Mouse (Mus musculus) myocyte (in vitro differentiated cells): ENCODE measurements around the gene Hspa1l. TPM values are rescaled to one million over a fixed set of nuclear protein-coding genes. Genes with fewer than 3 reads are reported as not detected.
"Not testable (repeated sequence)": the region's sequence is repeated elsewhere in the genome, so short reads cannot be mapped to it uniquely, and the experiment has no call there.

Experiments used
- H3K27me3 ChIP-seq: one replicate; pipeline ENCODE4 v1.6.1; 2011; ENCODE audit not compliant: control insufficient read depth, insufficient read depth, insufficient read length
- H3K36me3 ChIP-seq: one replicate; pipeline ENCODE4 v1.6.1; 2011; ENCODE audit not compliant: control insufficient read depth, insufficient read depth
- H3K4me2 ChIP-seq: one replicate; pipeline ENCODE4 v1.6.1; 2011; ENCODE audit warnings: low read depth, control low read depth
- H3K4me3 ChIP-seq: one replicate; pipeline ENCODE4 v1.5.1; 2011; ENCODE audit warnings: mild to moderate bottlenecking, control low read depth, moderate library complexity
- H3K79me2 ChIP-seq: one replicate; pipeline ENCODE4 v1.6.1; 2011; ENCODE audit not compliant: control insufficient read depth, insufficient read depth
- H3ac ChIP-seq: one replicate; pipeline ENCODE4 v1.6.1; 2011; ENCODE audit not compliant: control insufficient read depth, insufficient read length
- CEBPB ChIP-seq: IDR thresholded peaks from 2 replicates; pipeline ENCODE4 v1.6.1; 2011; ENCODE audit warnings: mild to moderate bottlenecking, moderate library complexity; ENCODE audit not compliant: poor library complexity, insufficient read depth, severe bottlenecking
- E2F4 ChIP-seq: IDR thresholded peaks from one replicate; pipeline ENCODE4 v1.6.1; 2011; ENCODE audit warnings: mild to moderate bottlenecking, control low read depth, moderate library complexity; ENCODE audit not compliant: insufficient read depth
- MAX ChIP-seq: IDR thresholded peaks from one replicate; pipeline ENCODE4 v1.6.1; 2011; ENCODE audit warnings: low read depth, mild to moderate bottlenecking, control low read depth
- MYOD1 ChIP-seq, 3 experiments: IDR thresholded peaks; one replicate each; pipeline ENCODE4 v1.6.1; 2011; ENCODE audit warnings: control low read depth in 2 of 3, low read depth in 2 of 3, mild to moderate bottlenecking in 2 of 3, moderate library complexity in 1 of 3; ENCODE audit not compliant: insufficient read length in 2 of 3, control insufficient read depth in 1 of 3
- MYOG ChIP-seq, 3 experiments: IDR thresholded peaks; one replicate each; pipeline ENCODE4 v1.6.1; 2011; ENCODE audit warnings: control low read depth in 2 of 3, low read depth in 2 of 3, mild to moderate bottlenecking in 2 of 3; ENCODE audit not compliant: insufficient read length in 2 of 3, control insufficient read depth in 1 of 3, insufficient read depth in 1 of 3
- POLR2A ChIP-seq: IDR thresholded peaks from one replicate; pipeline ENCODE4 v1.6.1; 2011; ENCODE audit warnings: low read depth, mild to moderate bottlenecking, control low read depth, moderate library complexity; ENCODE audit not compliant: insufficient read length
- POLR2AphosphoS2 ChIP-seq: IDR thresholded peaks from one replicate; pipeline ENCODE4 v1.6.1; 2011; ENCODE audit warnings: low read depth, control low read depth; ENCODE audit not compliant: insufficient read length
- REST ChIP-seq: IDR thresholded peaks from one replicate; pipeline ENCODE4 v1.6.1; 2011; ENCODE audit warnings: mild to moderate bottlenecking, control low read depth, moderate library complexity; ENCODE audit not compliant: insufficient read depth, insufficient read length
- SRF ChIP-seq: IDR thresholded peaks from one replicate; pipeline ENCODE4 v1.6.1; 2011; ENCODE audit warnings: low read depth; ENCODE audit not compliant: control insufficient read depth, insufficient read length
- TCF12 ChIP-seq: IDR thresholded peaks from one replicate; pipeline ENCODE4 v1.6.1; 2011; ENCODE audit warnings: mild to moderate bottlenecking, control low read depth; ENCODE audit not compliant: poor library complexity, insufficient read depth, severe bottlenecking
- TCF3 ChIP-seq: IDR thresholded peaks from one replicate; pipeline ENCODE4 v1.6.1; 2011; ENCODE audit warnings: low read depth, control low read depth; ENCODE audit not compliant: insufficient read length
- USF1 ChIP-seq: IDR thresholded peaks from one replicate; pipeline ENCODE4 v1.6.1; 2011; ENCODE audit warnings: low read depth, mild to moderate bottlenecking, control low read depth, moderate library complexity
- polyA plus RNA-seq: library from polyadenylated mRNA; unstranded; fragments of >200 nt; fragmentation: generic; extraction: Trizol; gene quantifications from one replicate; pipeline ENCODE4 v1.2.1, GENCODE M21; 2012; ENCODE audit warnings: missing spikeins

The Hspa1l gene
- polyA plus RNA-seq, 1 experiment = 1.3 TPM

DNA sequence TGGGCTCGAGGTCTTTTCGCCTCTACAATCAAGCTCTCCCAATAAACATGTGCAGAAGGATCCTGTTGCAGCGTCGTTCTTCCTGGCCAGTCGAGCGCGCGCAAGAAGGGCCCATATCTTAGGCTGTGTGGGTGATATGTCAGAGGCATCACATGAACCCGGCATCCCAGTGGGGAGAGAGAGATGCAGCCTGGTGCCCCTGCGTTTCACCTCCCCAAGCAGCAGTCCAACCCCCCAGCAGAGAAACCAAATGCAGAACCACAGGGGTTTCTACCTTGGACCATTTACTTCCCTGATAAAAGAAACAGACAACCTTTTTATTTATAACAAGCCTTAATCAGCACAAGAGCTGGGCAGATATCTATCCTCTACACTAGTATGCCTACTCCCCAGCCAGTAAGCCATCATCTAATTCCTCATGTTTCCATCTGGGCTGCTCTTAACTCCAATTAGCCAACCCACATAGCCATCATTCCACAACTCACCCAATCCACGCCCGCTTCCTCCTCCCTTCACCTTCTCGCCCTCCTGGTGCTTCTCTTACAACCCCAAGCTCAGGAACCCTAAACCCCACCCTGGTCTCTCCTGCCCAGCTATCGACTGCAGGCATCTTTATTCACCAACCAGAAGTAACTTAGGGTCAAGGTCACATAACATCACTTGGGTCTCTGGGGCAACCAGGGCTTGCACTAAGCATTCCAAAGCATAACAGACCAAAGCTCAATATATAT, 24.1 kb downstream of the Hspa1l start:
- H3ac ChIP-seq = no peak overlapping the region
- H3K27me3 ChIP-seq = no peaks in the 10 kb centered on the region
- TF ChIP-seq E2F4 (no peak), POLR2A (no peak), MYOG (IDR thresholded peaks at IDR 0.05; ENCODE audit: control insufficient read depth in 1 of 3, insufficient read depth in 1 of 3, insufficient read length in 2 of 3, low read depth in 2 of 3) (no peak), TCF12 (no peak), MYOD1 (IDR thresholded peaks at IDR 0.05; ENCODE audit: control insufficient read depth in 1 of 3, insufficient read length in 2 of 3, low read depth in 2 of 3) (no peak), POLR2AphosphoS2 (no peak), USF1 (no peak), TCF3 (no peak), CEBPB (no peak), REST (no peak), MAX (no peak), SRF (no peak)
- peak overlapping the region; percentile 79 for H3K4me2 ChIP-seq
- H3K79me2 ChIP-seq = peaks cover 32% of the 10 kb centered on the region
- H3K36me3 ChIP-seq = peaks cover 14% of the 10 kb centered on the region
- H3K4me3 ChIP-seq = no peak overlapping the region

DNA sequence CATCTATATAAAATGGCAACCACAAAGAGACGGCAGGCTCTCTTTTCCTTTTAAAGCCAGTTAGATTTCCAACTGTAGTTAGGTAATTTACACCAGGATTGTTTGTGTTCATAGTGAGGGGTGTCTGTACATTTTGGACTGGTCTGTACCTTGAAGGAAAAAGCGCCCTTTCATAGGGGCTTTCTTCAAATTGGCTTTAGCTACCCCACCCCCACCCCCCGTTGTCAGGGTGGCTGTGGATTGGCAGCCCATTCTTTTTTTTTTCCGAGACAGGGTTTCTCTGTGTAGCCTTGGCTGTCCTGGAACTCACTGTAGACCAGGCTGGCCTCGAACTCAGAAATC, 24.6 kb downstream of the Hspa1l start:
- peak overlapping the region; percentile 79 for H3K4me2 ChIP-seq
- no peak overlapping the region for H3ac ChIP-seq
- H3K27me3 ChIP-seq = no peaks in the 10 kb centered on the region
- peaks cover 38% of the 10 kb centered on the region for H3K79me2 ChIP-seq
- TF ChIP-seq E2F4 (no peak), MYOD1 (IDR thresholded peaks at IDR 0.05; ENCODE audit: control insufficient read depth in 1 of 3, insufficient read length in 2 of 3, low read depth in 2 of 3) (no peak), CEBPB (no peak)
- H3K36me3 ChIP-seq = peaks cover 14% of the 10 kb centered on the region
- H3K4me3 ChIP-seq = no peak overlapping the region

DNA sequence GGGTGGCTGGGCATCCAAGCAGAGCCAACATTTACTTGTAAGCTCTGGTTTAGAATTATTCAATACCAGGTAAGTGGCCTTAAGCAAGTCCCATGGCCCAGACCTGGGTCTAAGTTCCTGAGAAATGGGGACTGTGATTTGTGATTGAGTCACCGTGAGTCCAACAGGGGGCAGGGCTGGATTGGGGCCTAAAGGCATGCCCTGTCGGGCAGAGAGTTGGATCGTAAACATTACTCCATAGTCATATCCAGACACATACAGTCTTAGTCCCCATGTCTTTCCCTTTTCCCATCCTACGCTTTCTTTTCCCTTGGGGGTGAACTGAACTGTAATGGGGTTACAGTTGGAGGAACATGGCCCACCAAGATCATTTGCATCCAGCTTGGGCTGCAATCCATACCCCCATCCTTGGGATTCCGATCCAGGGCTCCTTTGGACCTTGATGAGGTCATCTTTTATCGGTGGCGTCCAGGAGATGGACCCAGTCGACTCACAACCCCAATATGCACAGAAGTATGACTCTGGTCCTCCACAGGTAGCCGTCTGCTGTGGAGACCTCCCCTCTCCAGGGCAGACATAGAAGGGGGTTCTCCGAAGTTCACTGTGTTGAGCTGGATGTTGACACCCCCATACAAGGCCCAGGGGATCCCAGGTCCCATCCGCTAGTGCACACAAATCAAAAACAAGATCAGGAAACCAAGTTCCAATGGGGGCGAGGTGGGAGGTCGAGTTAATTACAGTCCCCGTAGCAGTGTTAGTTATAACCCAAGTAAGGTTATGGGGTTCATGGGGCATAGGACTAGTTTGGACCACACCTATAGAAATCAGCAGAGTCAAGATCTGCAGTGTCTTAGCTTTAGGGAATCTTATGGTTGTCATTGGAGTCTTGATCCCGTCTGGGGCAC, 26.3 kb downstream of the Hspa1l start:
- no peak for TF ChIP-seq CEBPB
- no peak for TF ChIP-seq TCF12
- no peak for TF ChIP-seq POLR2AphosphoS2
- no peak for TF ChIP-seq E2F4
- TF ChIP-seq MYOG (IDR thresholded peaks at IDR 0.05; ENCODE audit: control insufficient read depth in 1 of 3, insufficient read depth in 1 of 3, insufficient read length in 2 of 3, low read depth in 2 of 3) = no peak
- TF ChIP-seq POLR2A = no peak
- no peak for TF ChIP-seq SRF
- TF ChIP-seq REST = no peak
- no peak for TF ChIP-seq MAX
- peak overlapping the region; percentile 79 for H3K4me2 ChIP-seq
- no peak overlapping the region for H3ac ChIP-seq
- peak overlapping the region; percentile 98 for H3K4me3 ChIP-seq
- peaks cover 11% of the 10 kb centered on the region for H3K36me3 ChIP-seq
- peaks cover 54% of the 10 kb centered on the region for H3K79me2 ChIP-seq
- H3K27me3 ChIP-seq = no peaks in the 10 kb centered on the region

DNA sequence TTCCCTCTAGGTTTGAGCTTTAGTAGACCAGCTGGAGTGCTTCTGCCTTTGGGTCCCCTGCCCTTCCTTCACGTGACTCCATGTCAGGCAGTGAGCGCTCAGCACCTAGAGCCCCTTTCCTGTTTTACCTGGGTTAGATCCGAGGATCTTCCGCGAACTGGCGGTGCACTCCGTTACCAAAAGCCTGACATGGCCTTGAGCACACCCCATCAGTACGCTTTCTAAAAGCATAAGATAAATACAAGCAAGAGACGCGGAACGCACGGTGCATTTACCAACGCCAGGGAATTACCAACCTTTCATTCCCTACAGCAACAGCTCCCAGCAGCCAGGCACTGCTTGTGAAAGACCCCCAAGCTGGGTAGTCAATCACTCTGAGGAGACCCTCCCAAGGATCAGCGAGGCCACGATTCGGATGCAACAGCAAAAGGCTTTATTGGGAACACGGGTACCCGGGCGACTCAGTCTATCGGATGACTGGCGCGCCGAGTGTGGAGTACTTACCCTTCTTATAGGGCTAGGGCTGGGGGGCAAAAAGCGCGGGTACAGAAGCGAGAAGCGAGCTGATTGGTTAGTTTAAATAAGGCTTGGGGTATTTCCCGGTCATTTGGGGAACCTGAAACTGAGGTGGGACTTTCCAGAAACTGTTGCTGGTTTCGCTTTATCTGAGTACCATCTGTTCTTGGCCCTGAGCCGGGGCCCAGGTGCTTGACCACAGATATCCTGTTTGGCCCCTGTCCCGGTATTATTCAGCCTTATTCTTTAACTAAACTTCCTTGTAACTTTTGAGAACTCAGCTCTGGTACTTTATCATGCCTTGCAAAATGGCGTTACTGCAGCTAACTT, 27.6 kb downstream of the Hspa1l start:
- H3ac ChIP-seq = peak overlapping the region; percentile 92
- peak overlapping the region; percentile 98 for H3K4me3 ChIP-seq
- peaks cover 14% of the 10 kb centered on the region for H3K36me3 ChIP-seq
- peak; percentile 42 for TF ChIP-seq USF1
- peak; percentile 33 for TF ChIP-seq POLR2A
- H3K4me2 ChIP-seq = peak overlapping the region; percentile 79
- H3K27me3 ChIP-seq = not testable (repeated sequence)
- peaks cover 67% of the 10 kb centered on the region for H3K79me2 ChIP-seq
